Mouse (Mus musculus) heart, postnatal 0 days (tissue): ENCODE data around the gene Lama2.

Experiments
- CTCF ChIP-seq: IDR thresholded peaks from 2 replicates; pipeline ENCODE4 v1.5.1; 2016; ENCODE audit warnings: antibody characterized with exemption, control low read depth, low read depth
- EP300 ChIP-seq: IDR thresholded peaks from 2 replicates; pipeline ENCODE4 v1.6.1; 2016; ENCODE audit warnings: antibody characterized with exemption, low read depth

- TF ChIP-seq CTCF: no peak
- no peak for TF ChIP-seq EP300
Measured at GRCm38 (mm10) chr10:27654164-27654563, 34.6 kb upstream of the Lama2 start.
